Mouse (Mus musculus) heart, postnatal 0 days (tissue): ENCODE results near the gene Gm20696. TPM values are rescaled to one million over a fixed set of nuclear protein-coding genes. Genes with fewer than 3 reads are reported as not detected.

Source experiments
- ATAC-seq: fragments of 200-750 bp; cut with Nextera tagmentation; 2 replicates; pipeline ENCODE4 v1.8.0; 2017; ENCODE audit warnings: low read depth, moderate number of reproducible peaks, moderate library complexity; ENCODE audit not compliant: insufficient read depth
- DNase-seq: peaks from one replicate; pipeline ENCODE4 v3.0.0-alpha.2; 2016; ENCODE audit warnings: low spot score
- H3K27ac ChIP-seq: fragments of 300-500 bp; sonication (generic); 2 replicates; pipeline ENCODE4 v1.5.1; 2014; ENCODE audit warnings: low read depth, mild to moderate bottlenecking
- H3K27me3 ChIP-seq: fragments of 300-500 bp; sonication (generic); 2 replicates; pipeline ENCODE4 v1.6.1; 2014; ENCODE audit warnings: low read length, mixed read lengths; ENCODE audit not compliant: control insufficient read depth, insufficient read depth
- H3K36me3 ChIP-seq: fragments of 300-500 bp; sonication (generic); replicated peaks from 2 replicates; pipeline ENCODE4 v1.6.1; 2014; ENCODE audit warnings: low read length, mixed read lengths; ENCODE audit not compliant: control insufficient read depth, insufficient read depth
- H3K4me1 ChIP-seq: fragments of 300-500 bp; sonication (generic); 2 replicates; pipeline ENCODE4 v1.6.1; 2014; ENCODE audit warnings: antibody characterized with exemption; ENCODE audit not compliant: control insufficient read depth, insufficient read depth
- H3K4me2 ChIP-seq: fragments of 300-500 bp; sonication (generic); 2 replicates; pipeline ENCODE4 v1.6.1; 2014; ENCODE audit warnings: low read depth, mild to moderate bottlenecking, low read length, moderate library complexity
- H3K4me3 ChIP-seq: fragments of 300-500 bp; sonication (generic); 2 replicates; pipeline ENCODE4 v1.5.1; 2014; ENCODE audit warnings: low read depth, low read length
- H3K9ac ChIP-seq: fragments of 300-500 bp; sonication (generic); replicated peaks from 2 replicates; pipeline ENCODE4 v1.6.1; 2014; ENCODE audit warnings: low read depth, low read length, mixed read lengths
- H3K9me3 ChIP-seq: fragments of 300-500 bp; sonication (generic); replicated peaks from 2 replicates; pipeline ENCODE4 v1.6.1; 2016; ENCODE audit warnings: low read length; ENCODE audit not compliant: control insufficient read depth
- CTCF ChIP-seq: IDR thresholded peaks from 2 replicates; pipeline ENCODE4 v1.5.1; 2016; ENCODE audit warnings: antibody characterized with exemption, control low read depth, low read depth
- EP300 ChIP-seq: IDR thresholded peaks from 2 replicates; pipeline ENCODE4 v1.6.1; 2016; ENCODE audit warnings: antibody characterized with exemption, low read depth
- WGBS: fragments of 180-500 bp; shearing (Covaris S2); extraction: QIAGEN DNeasy Blood & Tissue Kit; methylation state at CpG from one replicate; pipeline ENCODE4 v1.1.7; 2014; 5-methylcytosine and 5-hydroxymethylcytosine counted together
- polyA plus RNA-seq: library from polyadenylated mRNA; unstranded; fragments of >200 nt; fragmentation: Nextera tagmentation; extraction: Ambion mirVana; gene quantifications from 2 replicates; pipeline ENCODE4 v1.2.1, GENCODE M21; 2015
- total RNA-seq: library from RNA; depleted of rRNA; stranded (reverse); fragments of >200 nt; gene quantifications from 2 replicates; pipeline ENCODE4 v1.2.3, GENCODE M21; 2014; ENCODE audit warnings: low replicate concordance

The Gm20696 gene
- total and polyA plus RNA-seq, 2 experiments from 2014 or later: 0.95 to 2.0 TPM

DNA sequence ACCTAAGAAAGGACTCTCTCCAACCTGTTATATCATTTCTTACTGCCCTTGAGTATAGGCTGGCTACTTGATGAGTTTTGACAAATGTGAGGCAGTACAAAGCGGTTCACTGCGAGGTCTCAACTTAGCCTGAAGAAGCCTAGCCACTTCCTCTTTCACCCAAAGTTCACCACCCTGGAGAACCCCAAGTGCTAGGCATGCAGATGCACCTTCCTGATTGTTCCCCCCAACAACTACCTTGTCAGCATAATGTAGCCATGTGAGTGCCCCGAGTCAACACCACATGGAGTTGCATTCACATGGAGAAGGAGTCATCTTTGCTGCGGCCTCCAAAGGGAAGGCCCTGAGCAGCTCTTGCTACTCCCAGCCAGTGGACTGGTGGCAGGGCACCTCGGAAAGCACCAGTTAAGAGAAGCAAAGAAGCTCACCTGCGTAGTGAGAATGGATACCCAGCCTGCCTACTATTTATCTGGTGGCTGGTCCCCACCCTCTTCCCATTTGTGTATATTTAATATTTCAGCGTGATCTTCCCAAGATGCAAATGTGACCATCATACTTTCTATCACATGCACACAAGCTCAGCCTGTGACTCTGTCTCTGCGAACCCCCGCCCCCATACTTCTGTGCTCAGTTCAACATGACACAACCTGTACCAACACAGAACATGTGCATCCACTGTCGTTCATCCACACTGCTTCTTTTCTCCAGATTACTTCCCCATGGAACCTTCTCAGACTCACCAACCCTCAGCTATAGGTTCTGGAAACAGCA is 424.8 kb downstream of the Gm20696 start:
- H3K27me3 ChIP-seq: no peaks in the 10 kb centered on the region
- 93% methylated on average over 10 of the region's 10 CpGs for WGBS
- no peak overlapping the region for H3K27ac ChIP-seq
- no peak overlapping the region for H3K4me2 ChIP-seq
- H3K9me3 ChIP-seq: no peaks in the 10 kb centered on the region
- DNase-seq: no peak
- H3K4me1 ChIP-seq: no peaks in the 10 kb centered on the region
- TF ChIP-seq EP300 (no peak), CTCF (no peak)
- no peak overlapping the region for H3K9ac ChIP-seq
- no peak overlapping the region for H3K4me3 ChIP-seq
- H3K36me3 ChIP-seq: no peaks in the 10 kb centered on the region
- ATAC-seq: no peak

DNA sequence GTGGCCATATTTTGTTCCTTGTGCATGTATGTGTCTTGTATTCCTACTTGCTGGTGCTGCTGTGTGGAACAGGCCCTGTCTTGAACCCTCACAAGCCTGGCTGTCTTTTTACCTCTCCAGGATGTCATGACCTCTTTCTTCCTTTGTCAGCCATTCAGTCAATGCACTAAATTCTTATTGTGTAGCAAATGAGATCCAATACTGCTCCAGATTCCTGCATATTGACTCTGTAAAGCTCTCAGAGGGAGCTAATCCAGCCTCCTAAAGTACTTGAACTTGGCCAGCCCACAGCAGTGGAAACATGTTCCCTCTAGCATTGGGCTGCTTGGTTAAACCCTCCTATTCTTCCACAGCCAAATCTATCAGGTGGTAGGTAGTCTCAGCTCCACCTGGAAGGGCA is 425.8 kb downstream of the Gm20696 start:
- Histone ChIP-seq H3K4me3 (no peak overlapping the region), H3K4me2 (no peak overlapping the region), H3K4me1 (no peaks in the 10 kb centered on the region), H3K9me3 (no peaks in the 10 kb centered on the region), H3K9ac (no peak overlapping the region), H3K27me3 (no peaks in the 10 kb centered on the region), H3K27ac (no peak overlapping the region), H3K36me3 (no peaks in the 10 kb centered on the region)
- TF ChIP-seq CTCF (no peak), EP300 (no peak)
- DNase-seq: no peak
- no peak for ATAC-seq

DNA sequence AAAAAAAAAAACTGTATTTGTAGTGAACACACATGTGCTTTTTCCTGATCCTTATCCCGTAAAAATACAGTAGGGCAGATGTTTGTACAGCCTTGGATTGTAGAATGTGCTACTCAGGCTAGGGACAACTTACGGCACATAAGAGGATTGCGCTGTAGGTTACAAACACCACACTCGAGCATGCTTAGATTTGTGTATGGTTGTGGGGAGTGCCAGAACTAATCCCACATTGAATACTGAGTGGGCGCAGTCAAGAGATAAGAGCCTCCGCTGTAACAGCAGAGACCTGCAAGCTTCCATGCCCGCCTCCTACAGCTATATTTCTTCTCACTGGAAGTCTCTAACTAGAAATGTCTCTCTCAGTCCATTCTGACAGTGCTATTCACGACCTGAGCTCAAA is 431.0 kb downstream of the Gm20696 start:
- ATAC-seq (no peak), DNase-seq (no peak)
- Histone ChIP-seq H3K4me2 (no peak overlapping the region), H3K9ac (no peak overlapping the region), H3K9me3 (no peaks in the 10 kb centered on the region), H3K27ac (no peak overlapping the region), H3K4me3 (no peak overlapping the region), H3K4me1 (no peaks in the 10 kb centered on the region), H3K36me3 (no peaks in the 10 kb centered on the region), H3K27me3 (no peaks in the 10 kb centered on the region)
- TF ChIP-seq CTCF (no peak), EP300 (no peak)
- WGBS: 48% methylated on average over 8 of the region's 8 CpGs

DNA sequence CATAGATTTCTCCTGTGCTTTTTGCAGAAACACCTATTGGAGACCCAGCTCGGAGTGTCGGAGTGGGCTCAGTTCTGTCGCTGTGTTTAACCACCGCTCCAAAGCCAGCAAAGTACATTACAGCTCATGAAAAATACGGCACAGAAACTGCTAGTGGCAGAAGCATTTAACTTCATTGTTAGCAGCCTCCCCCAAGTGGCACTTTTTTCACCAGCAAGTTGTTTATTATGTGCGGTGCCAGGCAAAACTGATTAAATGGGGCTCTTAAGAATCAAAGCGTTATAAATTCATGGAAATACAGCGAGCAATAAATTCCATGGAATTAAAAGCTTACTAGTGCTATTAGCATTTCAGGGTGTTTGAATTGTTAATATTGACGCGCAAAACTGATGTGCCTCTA is 433.2 kb downstream of the Gm20696 start:
- Histone ChIP-seq H3K9me3 (no peaks in the 10 kb centered on the region), H3K27ac (no peak overlapping the region), H3K36me3 (no peaks in the 10 kb centered on the region), H3K4me2 (no peak overlapping the region), H3K4me3 (no peak overlapping the region), H3K9ac (no peak overlapping the region), H3K4me1 (no peaks in the 10 kb centered on the region), H3K27me3 (no peaks in the 10 kb centered on the region)
- WGBS: 91% methylated on average over 10 of the region's 10 CpGs
- TF ChIP-seq CTCF (no peak), EP300 (no peak)
- ATAC-seq (no peak), DNase-seq (no peak)

DNA sequence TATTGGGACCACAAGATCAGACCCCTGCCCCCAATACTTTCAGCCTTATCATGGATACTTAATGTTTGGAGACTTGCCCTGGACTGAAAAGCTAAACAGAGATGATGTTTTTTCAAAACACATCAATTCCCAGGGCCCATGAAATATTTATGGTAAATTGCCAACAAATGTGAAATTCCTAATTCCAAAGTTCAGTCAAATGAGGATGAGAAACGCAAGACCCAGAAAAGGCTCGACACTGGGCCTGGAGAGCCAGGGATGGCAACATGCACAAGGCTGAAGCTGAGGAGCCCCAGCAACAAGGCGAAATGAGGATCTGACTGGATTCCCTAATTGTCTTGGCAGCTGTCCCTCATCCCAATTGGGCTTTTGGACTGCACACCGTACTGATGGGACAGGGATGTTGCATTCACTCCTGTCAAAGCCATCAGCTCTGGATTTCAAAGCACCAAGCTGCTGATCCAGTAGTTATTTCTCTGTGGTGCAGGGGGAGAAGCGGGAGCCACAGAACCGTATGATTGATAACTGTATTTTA is 438.2 kb downstream of the Gm20696 start:
- 78% methylated on average over 6 of the region's 6 CpGs for WGBS
- no peak overlapping the region for H3K4me3 ChIP-seq
- peaks cover 8% of the 10 kb centered on the region; the same call in 1 of the 2 replicates for H3K4me1 ChIP-seq
- DNase-seq (no peak), ATAC-seq (no peak)
- no peak overlapping the region for H3K4me2 ChIP-seq
- 0 out of 2 replicates have a peak, but pooled peaks cover 3% of the 10 kb centered on the region for H3K36me3 ChIP-seq
- H3K27ac ChIP-seq: no peak overlapping the region
- TF ChIP-seq EP300 (no peak), CTCF (no peak)
- no peak overlapping the region for H3K9ac ChIP-seq
- H3K9me3 ChIP-seq: no peaks in the 10 kb centered on the region
- no peaks in the 10 kb centered on the region for H3K27me3 ChIP-seq

DNA sequence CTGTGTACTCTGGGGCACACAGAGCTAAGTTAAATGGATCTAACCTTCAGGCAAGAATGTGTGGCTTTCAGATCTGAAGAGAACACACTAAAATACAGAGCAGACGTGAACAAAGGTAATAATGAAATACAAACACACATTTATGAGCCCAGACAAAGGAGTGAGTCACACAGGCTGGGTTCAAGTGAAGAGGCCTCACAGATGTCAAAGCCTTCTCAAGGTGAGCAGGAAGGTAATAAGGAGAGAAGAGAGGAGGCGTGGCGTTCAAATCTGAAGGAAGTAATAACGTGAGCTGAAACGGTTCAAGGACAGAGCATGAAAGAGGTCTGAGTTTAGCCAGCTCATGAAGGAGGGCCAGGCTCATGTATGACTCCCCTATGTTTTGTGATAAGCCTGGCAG is 445.4 kb downstream of the Gm20696 start:
- TF ChIP-seq CTCF: no peak
- TF ChIP-seq EP300: no peak
- H3K36me3 ChIP-seq: no peaks in the 10 kb centered on the region
- no peaks in the 10 kb centered on the region for H3K27me3 ChIP-seq
- no peak for DNase-seq
- ATAC-seq: no peak
- WGBS: 65% methylated on average over 5 of the region's 5 CpGs
- no peak overlapping the region for H3K9ac ChIP-seq
- no peaks in the 10 kb centered on the region for H3K9me3 ChIP-seq
- H3K4me2 ChIP-seq: no peak overlapping the region
- no peak overlapping the region for H3K27ac ChIP-seq
- 0 out of 2 replicates have a peak, but pooled peaks cover 1% of the 10 kb centered on the region for H3K4me1 ChIP-seq
- no peak overlapping the region for H3K4me3 ChIP-seq
